16 mouse cellular contexts compared by ENCODE assay signal in genomic region chr1:56832738-56833137, GRCm38 (mm10).
DNase-seq lines count a peak whose midpoint lies in the region; ATAC-seq and TF ChIP-seq lines count a peak whose summit lies in the region.
"Had no signal": no experiment of that assay in that cellular context is flagged by ENCODE, and none has a peak within 500 bp of the region (broad histone marks: within the 10 kb centered on the region; RNA-seq: fewer than 3 reads in every experiment).

No protein-coding gene starts in this region.

- no peak for TF ChIP-seq CTCF in spleen, adult 2 months (IDR thresholded peaks at IDR 0.05; ENCODE audit: extremely low read depth, insufficient read depth, insufficient read length, insufficient replicate concordance)

- no peak overlapping the region for H3K4me2 ChIP-seq in hindbrain, embryonic 12.5 days (replicated peaks)
- H3K4me2 ChIP-seq in midbrain, embryonic 14.5 days (ENCODE audit: low read length): peak overlapping the region; percentile 37
- H3K4me2 ChIP-seq: embryonic facial prominence, embryonic 13.5 days; heart, embryonic 12.5 days; liver, embryonic 13.5 days had no signal

- no peaks in the 10 kb centered on the region for H3K36me3 ChIP-seq in spleen, adult 2 months (ENCODE audit: control insufficient read depth, insufficient read depth, low read length)
- no peaks in the 10 kb centered on the region for H3K36me3 ChIP-seq in hindbrain, embryonic 12.5 days
- no peaks in the 10 kb centered on the region for H3K36me3 ChIP-seq in midbrain, embryonic 14.5 days (ENCODE audit: control insufficient read depth, insufficient read depth, low read length)
- H3K36me3 ChIP-seq in limb, embryonic 10.5 days: no peaks in the 10 kb centered on the region
- H3K36me3 ChIP-seq: heart, embryonic 12.5 days; liver, embryonic 13.5 days had no signal

- no peak overlapping the region for H3K4me3 ChIP-seq in spleen, adult 2 months (ENCODE audit: extremely low read depth, insufficient read depth, insufficient read length)
- H3K4me3 ChIP-seq in hindbrain, embryonic 12.5 days: no peak overlapping the region
- no peak overlapping the region for H3K4me3 ChIP-seq in midbrain, embryonic 14.5 days (replicated peaks; ENCODE audit: low read depth, low read length)
- no peak overlapping the region for H3K4me3 ChIP-seq in limb, embryonic 10.5 days
- H3K4me3 ChIP-seq: embryonic facial prominence, embryonic 13.5 days; heart, embryonic 12.5 days; layer of hippocampus, adult 2 months; liver, embryonic 13.5 days had no signal

- H3K27me3 ChIP-seq in spleen, adult 2 months (ENCODE audit: control insufficient read depth, insufficient read depth, low read length): no peaks in the 10 kb centered on the region
- no peaks in the 10 kb centered on the region for H3K27me3 ChIP-seq in hindbrain, embryonic 12.5 days
- no peaks in the 10 kb centered on the region for H3K27me3 ChIP-seq in midbrain, embryonic 14.5 days (ENCODE audit: control insufficient read depth, insufficient read depth, low read length)
- no peaks in the 10 kb centered on the region for H3K27me3 ChIP-seq in limb, embryonic 10.5 days (ENCODE audit: low read depth, poor library complexity, severe bottlenecking)
- H3K27me3 ChIP-seq: embryonic facial prominence, embryonic 13.5 days; heart, embryonic 12.5 days; liver, embryonic 13.5 days had no signal

- no peaks in the 10 kb centered on the region for H3K9me3 ChIP-seq in hindbrain, embryonic 12.5 days (replicated peaks)
- H3K9me3 ChIP-seq in midbrain, embryonic 14.5 days (ENCODE audit: control insufficient read depth, low read length): no peaks in the 10 kb centered on the region
- no peaks in the 10 kb centered on the region for H3K9me3 ChIP-seq in limb, embryonic 10.5 days (replicated peaks)
- H3K9me3 ChIP-seq: embryonic facial prominence, embryonic 13.5 days; heart, embryonic 12.5 days; liver, embryonic 13.5 days had no signal

- DNase-seq in spleen, adult 2 months (ENCODE audit: low read depth in 1 of 2, low spot score in 2 of 2): peak in 1 of 2 experiments; percentile 41
- no peak for DNase-seq in spleen, adult 12 weeks (ENCODE audit: low spot score)
- no peak for DNase-seq in midbrain, embryonic 14.5 days
- no peak for DNase-seq in Muller cell, postnatal 12 days (ENCODE audit: inconsistent ontology term)
- no peak for DNase-seq in limb, embryonic 10.5 days (ENCODE audit: low spot score)
- no peak for DNase-seq in thymus, postnatal 4 days
- no peak for DNase-seq in lung, postnatal 10 days
- DNase-seq: adrenal gland, postnatal 36 days; cerebellum, postnatal 25 days; liver, embryonic 13.5 days; lung, postnatal 14 days; right cerebral cortex, postnatal 14 days had no signal

- no peak for TF ChIP-seq POLR2A in spleen, adult 2 months (IDR thresholded peaks at IDR 0.05; ENCODE audit: low read depth, low read length)

- ATAC-seq in hindbrain, embryonic 12.5 days (ENCODE audit: low FRiP score): no peak
- ATAC-seq in midbrain, embryonic 14.5 days (ENCODE audit: low FRiP score, low TSS enrichment): no peak

- H3K27ac ChIP-seq in spleen, adult 2 months (ENCODE audit: insufficient read depth, low read length): peak overlapping the region; percentile 11; the same call in 1 of the 2 replicates
- H3K27ac ChIP-seq in hindbrain, embryonic 12.5 days: peak overlapping the region; percentile 71
- H3K27ac ChIP-seq in midbrain, embryonic 14.5 days (replicated peaks; ENCODE audit: low read depth, low read length): peak overlapping the region; percentile 66
- H3K27ac ChIP-seq in limb, embryonic 10.5 days: no peak overlapping the region
- H3K27ac ChIP-seq: embryonic facial prominence, embryonic 13.5 days; liver, embryonic 13.5 days had no signal

- 52% methylated on average over 8 of the region's 8 CpGs for WGBS in spleen, adult 2 months
- WGBS in hindbrain, embryonic 12.5 days: 67% methylated on average over 8 of the region's 8 CpGs
- 49% methylated on average over 8 of the region's 8 CpGs for WGBS in midbrain, embryonic 14.5 days
- WGBS in limb, embryonic 10.5 days: 92% methylated on average over 8 of the region's 8 CpGs

- no peak overlapping the region for H3K9ac ChIP-seq in hindbrain, embryonic 12.5 days
- no peak overlapping the region; the same call in 1 of the 2 replicates for H3K9ac ChIP-seq in midbrain, embryonic 14.5 days (replicated peaks; ENCODE audit: low read length)
- H3K9ac ChIP-seq: embryonic facial prominence, embryonic 13.5 days; heart, embryonic 12.5 days; liver, embryonic 13.5 days had no signal

- H3K4me1 ChIP-seq in spleen, adult 2 months (ENCODE audit: control insufficient read depth, insufficient read depth, insufficient read length): no peaks in the 10 kb centered on the region; the same call in 1 of the 2 replicates
- H3K4me1 ChIP-seq in hindbrain, embryonic 12.5 days: peaks cover 26% of the 10 kb centered on the region
- peaks cover 28% of the 10 kb centered on the region for H3K4me1 ChIP-seq in midbrain, embryonic 14.5 days (ENCODE audit: control insufficient read depth, insufficient read depth, low read length)
- H3K4me1 ChIP-seq in limb, embryonic 10.5 days: no peaks in the 10 kb centered on the region
- H3K4me1 ChIP-seq: embryonic facial prominence, embryonic 13.5 days; heart, embryonic 12.5 days; liver, embryonic 13.5 days had no signal
